Mouse (Mus musculus) kidney, postnatal 0 days (tissue): ENCODE measurements around the gene Gm10842. TPM values are rescaled to one million over a fixed set of nuclear protein-coding genes. Genes with fewer than 3 reads are reported as not detected.
A peak's percentile ranks its signal among the peaks of the same experiment; 100 is the strongest.

Experiments
- ATAC-seq: fragments of 200-750 bp; cut with Nextera tagmentation; replicated peaks from 2 replicates; pipeline ENCODE4 v1.8.0; 2017; ENCODE audit warnings: low read depth, moderate number of reproducible peaks, moderate TSS enrichment, moderate library complexity; ENCODE audit not compliant: low FRiP score
- DNase-seq: peaks from one replicate; pipeline ENCODE4 v3.0.0-alpha.2; 2016; ENCODE audit warnings: low spot score
- H3K27ac ChIP-seq: fragments of 300-500 bp; sonication (generic); 2 replicates; pipeline ENCODE4 v1.5.1; 2014; ENCODE audit warnings: mild to moderate bottlenecking
- H3K27me3 ChIP-seq: fragments of 300-500 bp; sonication (generic); 2 replicates; pipeline ENCODE4 v1.6.1; 2014; ENCODE audit warnings: low read length, mixed read lengths; ENCODE audit not compliant: insufficient read depth
- H3K36me3 ChIP-seq: fragments of 300-500 bp; sonication (generic); 2 replicates; pipeline ENCODE4 v1.6.1; 2014; ENCODE audit warnings: low read length, mixed read lengths; ENCODE audit not compliant: insufficient read depth
- H3K4me1 ChIP-seq: fragments of 300-500 bp; sonication (generic); replicated peaks from 2 replicates; pipeline ENCODE4 v1.6.1; 2014; ENCODE audit warnings: antibody characterized with exemption, low read length, mixed read lengths; ENCODE audit not compliant: insufficient read depth
- H3K4me2 ChIP-seq: fragments of 300-500 bp; sonication (generic); 2 replicates; pipeline ENCODE4 v1.6.1; 2014; ENCODE audit warnings: mild to moderate bottlenecking, low read length, moderate library complexity, mixed read lengths
- H3K4me3 ChIP-seq: fragments of 300-500 bp; sonication (generic); replicated peaks from 2 replicates; pipeline ENCODE4 v1.5.1; 2014; ENCODE audit warnings: low read depth, low read length
- H3K9ac ChIP-seq: fragments of 300-500 bp; sonication (generic); 2 replicates; pipeline ENCODE4 v1.6.1; 2014; ENCODE audit warnings: low read depth, low read length
- H3K9me3 ChIP-seq: fragments of 300-500 bp; sonication (generic); replicated peaks from 2 replicates; pipeline ENCODE4 v1.6.1; 2016; ENCODE audit warnings: low read length, inconsistent platforms, mixed read lengths
- CTCF ChIP-seq: IDR thresholded peaks from 2 replicates; pipeline ENCODE4 v1.5.1; 2016; ENCODE audit warnings: antibody characterized with exemption, low read depth, mild to moderate bottlenecking, moderate library complexity
- WGBS: fragments of 180-500 bp; shearing (Covaris S2); extraction: QIAGEN DNeasy Blood & Tissue Kit; methylation state at CpG from one replicate; pipeline ENCODE4 v1.1.7; 2014; 5-methylcytosine and 5-hydroxymethylcytosine counted together
- polyA plus RNA-seq: library from polyadenylated mRNA; unstranded; fragments of >200 nt; fragmentation: Nextera tagmentation; extraction: Ambion mirVana; gene quantifications from 2 replicates; pipeline ENCODE4 v1.2.1, GENCODE M21; 2015

Gm10842 gene
- polyA plus RNA-seq, 1 experiment from 2014 or later = not detected

GRCm38 (mm10) chr11:105151226-105152016, 4.7 kb downstream of the Gm10842 start:
- Histone ChIP-seq H3K4me1 (peaks cover 5% of the 10 kb centered on the region; the same call in 1 of the 2 replicates), H3K4me3 (no peak overlapping the region), H3K4me2 (peak overlapping the region; percentile 25; the same call in 1 of the 2 replicates), H3K9ac (no peak overlapping the region), H3K27ac (no peak overlapping the region), H3K27me3 (no peaks in the 10 kb centered on the region), H3K36me3 (no peaks in the 10 kb centered on the region), H3K9me3 (no peaks in the 10 kb centered on the region)
- TF ChIP-seq CTCF = no peak
- peak; percentile 61 for ATAC-seq
- WGBS = 12% methylated on average over 19 of the region's 19 CpGs
- DNase-seq = no peak

- peaks cover 5% of the 10 kb centered on the region; the same call in 1 of the 2 replicates for H3K4me1 ChIP-seq
- no peaks in the 10 kb centered on the region for H3K27me3 ChIP-seq
- DNase-seq (no peak), ATAC-seq (no peak)
- H3K4me2 ChIP-seq = no peak overlapping the region
- no peak overlapping the region for H3K4me3 ChIP-seq
- no peaks in the 10 kb centered on the region for H3K9me3 ChIP-seq
- no peak overlapping the region for H3K9ac ChIP-seq
- TF ChIP-seq CTCF = no peak
- H3K36me3 ChIP-seq = no peaks in the 10 kb centered on the region
- no CpG with 5 or more reads among the region's 4 CpGs for WGBS
- H3K27ac ChIP-seq = no peak overlapping the region
Measured at GRCm38 (mm10) chr11:105152017-105152300, 5.3 kb downstream of the Gm10842 start.

- WGBS = 63% methylated on average over 11 of the region's 11 CpGs
- H3K36me3 ChIP-seq = no peaks in the 10 kb centered on the region
- DNase-seq = no peak
- no peak overlapping the region for H3K4me3 ChIP-seq
- H3K27me3 ChIP-seq = no peaks in the 10 kb centered on the region
- no peak overlapping the region for H3K9ac ChIP-seq
- H3K27ac ChIP-seq = no peak overlapping the region
- H3K4me2 ChIP-seq = no peak overlapping the region
- H3K9me3 ChIP-seq = no peaks in the 10 kb centered on the region
- H3K4me1 ChIP-seq = peaks cover 5% of the 10 kb centered on the region; the same call in 1 of the 2 replicates
- no peak for ATAC-seq
- no peak for TF ChIP-seq CTCF
Measured at GRCm38 (mm10) chr11:105152357-105152899, 5.7 kb downstream of the Gm10842 start.

GRCm38 (mm10) chr11:105153068-105153833, 6.6 kb downstream of the Gm10842 start:
- H3K4me2 ChIP-seq = no peak overlapping the region
- no peak for TF ChIP-seq CTCF
- no peaks in the 10 kb centered on the region for H3K9me3 ChIP-seq
- ATAC-seq (peak; percentile 89), DNase-seq (peak; percentile 35)
- peak overlapping the region; percentile 22; the same call in 1 of the 2 replicates for H3K27ac ChIP-seq
- no peak overlapping the region for H3K4me3 ChIP-seq
- peaks cover 5% of the 10 kb centered on the region; the same call in 1 of the 2 replicates for H3K4me1 ChIP-seq
- no peak overlapping the region for H3K9ac ChIP-seq
- H3K36me3 ChIP-seq = no peaks in the 10 kb centered on the region
- 20% methylated on average over 12 of the region's 12 CpGs for WGBS
- H3K27me3 ChIP-seq = no peaks in the 10 kb centered on the region

GRCm38 (mm10) chr11:105155915-105156314, 9.2 kb downstream of the Gm10842 start:
- DNase-seq = peak; percentile 35
- Histone ChIP-seq H3K9me3 (no peaks in the 10 kb centered on the region), H3K27me3 (no peaks in the 10 kb centered on the region), H3K27ac (0 out of 2 replicates have a peak overlapping the region, but pooled peaks have one; percentile 44), H3K9ac (no peak overlapping the region), H3K4me1 (peaks cover 5% of the 10 kb centered on the region; the same call in 1 of the 2 replicates), H3K4me2 (no peak overlapping the region), H3K36me3 (no peaks in the 10 kb centered on the region), H3K4me3 (no peak overlapping the region)
- 30% methylated on average over 4 of the region's 4 CpGs for WGBS
- no peak for TF ChIP-seq CTCF
- ATAC-seq = peak; percentile 51; the same call in 1 of the 2 replicates

- no peaks in the 10 kb centered on the region for H3K36me3 ChIP-seq
- H3K9me3 ChIP-seq = no peaks in the 10 kb centered on the region
- no peak overlapping the region for H3K4me2 ChIP-seq
- no peaks in the 10 kb centered on the region for H3K27me3 ChIP-seq
- peaks cover 5% of the 10 kb centered on the region; the same call in 1 of the 2 replicates for H3K4me1 ChIP-seq
- no peak for ATAC-seq
- DNase-seq = no peak
- peak overlapping the region; percentile 44; the same call in 1 of the 2 replicates for H3K27ac ChIP-seq
- H3K9ac ChIP-seq = no peak overlapping the region
- WGBS = 84% methylated on average over 19 of the region's 19 CpGs
- no peak for TF ChIP-seq CTCF
- no peak overlapping the region for H3K4me3 ChIP-seq
Measured at GRCm38 (mm10) chr11:105156748-105157267, 10.1 kb downstream of the Gm10842 start.
